Mouse (Mus musculus): Measurements from ENCODE around the gene Hist1h2ak. TPM values are rescaled to one million over a fixed set of nuclear protein-coding genes. Genes with fewer than 3 reads are reported as not detected.
A peak's percentile ranks its signal among the peaks of the same experiment; 100 is the strongest.
"Not testable (repeated sequence)": the region's sequence is repeated elsewhere in the genome, so short reads cannot be mapped to it uniquely, and the experiment has no call there.

Hist1h2ak gene
- 21.4 and 26.4 TPM in 2 replicates for polyA plus RNA-seq (2012; rRNA removed)

GRCm38 (mm10) chr13:21753524-21754285 lies at the start of gene Hist1h2ak, which contains the start of gene Hist1h2bn:
Gene Hist1h2ak, minus strand, starts transcription at chr13:21753827.
Gene Hist1h2bn, plus strand, starts transcription at chr13:21754123.
- 0 out of 2 replicates have a peak, but pooled peaks have one; percentile 39 for TF ChIP-seq POLR2A (IDR thresholded peaks at IDR 0.05; ENCODE audit: borderline replicate concordance, extremely low read depth, insufficient read depth, insufficient read length, poor library complexity, severe bottlenecking)
- peak; percentile 99 for DNase-seq (ENCODE audit: low read depth)

GRCm38 (mm10) chr13:21803058-21803457 lies 49.4 kb upstream of the Hist1h2ak start:
- not testable (repeated sequence) for DNase-seq (ENCODE audit: low read depth)

DNA sequence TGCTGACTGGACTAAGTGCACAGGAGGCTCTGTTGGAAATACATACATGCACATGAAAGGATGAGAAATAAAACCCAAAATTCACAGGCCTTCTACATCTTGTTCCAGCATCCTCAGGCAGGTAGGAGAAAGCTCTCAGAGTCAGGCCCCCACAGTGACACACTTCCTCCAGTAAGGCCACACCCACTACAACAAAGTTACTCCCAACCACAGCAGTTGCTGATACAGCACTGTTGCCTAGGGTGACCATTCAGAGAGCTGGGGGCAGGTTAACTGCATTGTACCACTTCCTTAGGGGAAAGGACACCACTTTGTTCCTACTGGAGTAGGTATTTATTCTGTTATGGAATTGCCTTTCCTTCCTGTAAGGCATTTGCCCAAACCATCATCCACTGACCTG lies 43.5 kb upstream of the Hist1h2ak start:
- DNase-seq (ENCODE audit: low read depth), result not testable (repeated sequence)

GRCm38 (mm10) chr13:21795584-21795983 lies 42.0 kb upstream of the Hist1h2ak start:
- TF ChIP-seq CTCF (IDR thresholded peaks at IDR 0.05; ENCODE audit: borderline replicate concordance, extremely low read depth, insufficient read depth, insufficient read length), result no peak
- TF ChIP-seq POLR2A (IDR thresholded peaks at IDR 0.05; ENCODE audit: borderline replicate concordance, extremely low read depth, insufficient read depth, insufficient read length, poor library complexity, severe bottlenecking), result no peak
- no peak for DNase-seq (ENCODE audit: low read depth)

- TF ChIP-seq POLR2A (IDR thresholded peaks at IDR 0.05; ENCODE audit: borderline replicate concordance, extremely low read depth, insufficient read depth, insufficient read length, poor library complexity, severe bottlenecking) (no peak), CTCF (IDR thresholded peaks at IDR 0.05; ENCODE audit: borderline replicate concordance, extremely low read depth, insufficient read depth, insufficient read length) (no peak)
- DNase-seq (ENCODE audit: low read depth), result peak; percentile 41
Observed at GRCm38 (mm10) chr13:21790601-21791283, 37.1 kb upstream of the Hist1h2ak start.

DNA sequence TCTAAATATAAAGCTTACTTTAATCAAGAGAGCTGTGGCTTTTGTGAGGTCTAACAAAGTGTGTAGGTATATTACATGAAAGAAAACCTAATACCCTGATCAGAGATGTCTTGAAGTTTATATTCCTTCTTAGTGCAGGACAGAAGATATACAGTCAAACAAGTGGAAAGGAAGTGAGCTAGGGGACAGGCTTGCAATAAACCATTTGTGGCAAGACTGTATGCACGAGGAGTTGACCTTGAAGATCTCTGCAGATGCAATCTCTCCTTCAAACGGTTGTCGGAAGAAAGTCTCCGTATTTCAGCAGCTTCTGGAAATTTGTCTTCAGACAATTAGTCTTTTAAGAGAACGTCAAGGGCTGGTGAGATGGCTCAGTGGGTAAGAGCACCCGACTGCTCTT lies 36.3 kb upstream of the Hist1h2ak start:
- no peak for TF ChIP-seq CTCF (IDR thresholded peaks at IDR 0.05; ENCODE audit: borderline replicate concordance, extremely low read depth, insufficient read depth, insufficient read length)
- DNase-seq (ENCODE audit: low read depth), result no peak

GRCm38 (mm10) chr13:21787760-21788593 lies 34.4 kb upstream of the Hist1h2ak start:
- DNase-seq (ENCODE audit: low read depth), result peak; percentile 63
- TF ChIP-seq POLR2A (IDR thresholded peaks at IDR 0.05; ENCODE audit: borderline replicate concordance, extremely low read depth, insufficient read depth, insufficient read length, poor library complexity, severe bottlenecking), result no peak

- DNase-seq (ENCODE audit: low read depth), result peak; percentile 99
Observed at GRCm38 (mm10) chr13:21786899-21787629, 33.4 kb upstream of the Hist1h2ak start, which contains the start of the genes Hist1h2an and Hist1h2bp. Gene Hist1h2an, minus strand, starts transcription at chr13:21787218. Gene Hist1h2bp, plus strand, starts transcription at chr13:21787461.

GRCm38 (mm10) chr13:21786189-21786898 lies 32.7 kb upstream of the Hist1h2ak start:
- peak; percentile 72 for DNase-seq (ENCODE audit: low read depth)
- no peak for TF ChIP-seq CTCF (IDR thresholded peaks at IDR 0.05; ENCODE audit: borderline replicate concordance, extremely low read depth, insufficient read depth, insufficient read length)

DNA sequence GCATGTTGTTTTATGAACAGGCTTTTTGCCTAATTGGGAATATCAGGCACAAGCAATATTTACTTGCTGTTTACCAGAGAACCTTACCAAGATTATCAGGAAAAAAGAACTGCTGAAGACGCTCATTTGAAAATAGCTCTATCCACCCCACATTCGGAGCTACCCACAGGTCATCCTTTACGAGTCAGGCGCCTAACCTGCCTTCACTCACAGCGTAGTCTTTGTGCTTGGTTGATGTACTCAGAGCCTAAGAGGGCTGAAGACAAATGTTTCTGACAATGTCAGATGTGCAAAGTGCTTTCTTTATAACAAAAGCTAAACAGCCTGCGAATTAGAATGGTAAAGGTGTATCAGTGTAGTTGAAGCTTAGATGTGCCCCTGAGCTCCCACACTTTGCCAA lies 30.7 kb upstream of the Hist1h2ak start:
- DNase-seq (ENCODE audit: low read depth), result no peak

DNA sequence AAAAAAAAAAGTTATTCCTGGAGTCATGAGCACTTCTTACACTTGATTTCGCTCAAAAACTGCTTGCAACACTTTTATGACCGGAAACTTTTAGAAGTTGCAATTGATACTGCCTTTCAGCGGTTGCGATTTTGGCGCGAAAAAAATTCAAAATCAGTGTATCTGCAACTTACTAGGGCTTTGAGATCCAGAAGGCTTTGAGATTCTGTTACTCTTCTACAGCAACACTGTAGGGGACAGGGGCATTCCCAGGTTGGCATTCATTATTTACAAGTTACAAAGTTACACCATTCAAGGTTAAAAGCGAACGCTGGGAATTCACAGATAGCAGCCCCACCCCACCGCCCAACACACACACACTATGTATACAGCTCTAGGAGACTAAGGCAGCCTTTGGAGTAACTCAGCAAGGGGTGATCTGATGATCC lies 30.1 kb upstream of the Hist1h2ak start:
- no peak for TF ChIP-seq CTCF (IDR thresholded peaks at IDR 0.05; ENCODE audit: borderline replicate concordance, extremely low read depth, insufficient read depth, insufficient read length)
- TF ChIP-seq POLR2A (IDR thresholded peaks at IDR 0.05; ENCODE audit: borderline replicate concordance, extremely low read depth, insufficient read depth, insufficient read length, poor library complexity, severe bottlenecking), result no peak
- DNase-seq (ENCODE audit: low read depth), result peak; percentile 76

More for the DNA sequence above, 30.7 kb upstream of the Hist1h2ak start:
- TF ChIP-seq CTCF (IDR thresholded peaks at IDR 0.05; ENCODE audit: borderline replicate concordance, extremely low read depth, insufficient read depth, insufficient read length) (no peak), POLR2A (IDR thresholded peaks at IDR 0.05; ENCODE audit: borderline replicate concordance, extremely low read depth, insufficient read depth, insufficient read length, poor library complexity, severe bottlenecking) (no peak)
